Mouse (Mus musculus) testis, adult 2 months (tissue): Measurements from ENCODE around the gene Spock1.

Source experiments
- CTCF ChIP-seq: fragments of 200-500 bp; IDR thresholded peaks from 2 replicates; pipeline ENCODE4 v1.5.1; 2012; ENCODE audit warnings: low read depth, mild to moderate bottlenecking, inconsistent platforms, low read length, moderate library complexity; ENCODE audit not compliant: control insufficient read depth, insufficient read depth, insufficient replicate concordance
- POLR2A ChIP-seq: fragments of 200-500 bp; IDR thresholded peaks from 2 replicates; pipeline ENCODE4 v1.6.1; 2012; ENCODE audit warnings: low read depth, mild to moderate bottlenecking, inconsistent platforms, low read length, moderate library complexity; ENCODE audit not compliant: control insufficient read depth

- TF ChIP-seq CTCF (no peak), POLR2A (no peak)
These were observed 265.1 kb downstream of the Spock1 start for GRCm38 (mm10) chr13:57643036-57643435.
